Mouse (Mus musculus) bone marrow, adult 2 months (tissue): ENCODE data around the gene Pnmal1.

Source experiments
- CTCF ChIP-seq: fragments of 200-500 bp; IDR thresholded peaks from 2 replicates; pipeline ENCODE4 v1.5.1; 2011; ENCODE audit warnings: low read length, control low read depth; ENCODE audit not compliant: control insufficient read depth, insufficient read depth
- POLR2A ChIP-seq: fragments of 200-500 bp; IDR thresholded peaks from 2 replicates; pipeline ENCODE4 v1.6.1; 2011; ENCODE audit warnings: low read depth, mild to moderate bottlenecking, control low read depth, low read length, borderline replicate concordance; ENCODE audit not compliant: control insufficient read depth

- TF ChIP-seq CTCF (no peak), POLR2A (peak; percentile 53; the same call in 1 of the 2 replicates)
Measured at GRCm38 (mm10) chr7:16923283-16924036, 36.0 kb upstream of the Pnmal1 start.
